Mouse (Mus musculus) testis, adult 2 months (tissue): ENCODE measurements around the gene Bod1.

Experiments
- CTCF ChIP-seq: fragments of 200-500 bp; IDR thresholded peaks from 2 replicates; pipeline ENCODE4 v1.5.1; 2012; ENCODE audit warnings: low read depth, mild to moderate bottlenecking, inconsistent platforms, low read length, moderate library complexity; ENCODE audit not compliant: control insufficient read depth, insufficient read depth, insufficient replicate concordance
- POLR2A ChIP-seq: fragments of 200-500 bp; IDR thresholded peaks from 2 replicates; pipeline ENCODE4 v1.6.1; 2012; ENCODE audit warnings: low read depth, mild to moderate bottlenecking, inconsistent platforms, low read length, moderate library complexity; ENCODE audit not compliant: control insufficient read depth

GRCm38 (mm10) chr11:31699502-31699901 is 27.8 kb upstream of the Bod1 start:
- TF ChIP-seq POLR2A (no peak), CTCF (no peak)
